Mouse (Mus musculus): Measurements from ENCODE around the gene Sbno1. TPM values are rescaled to one million over a fixed set of nuclear protein-coding genes. Genes with fewer than 3 reads are reported as not detected.

Gene Sbno1
- total and polyA plus RNA-seq, 3 experiments, result 32.4 to 500 (median 38.8) TPM

DNA sequence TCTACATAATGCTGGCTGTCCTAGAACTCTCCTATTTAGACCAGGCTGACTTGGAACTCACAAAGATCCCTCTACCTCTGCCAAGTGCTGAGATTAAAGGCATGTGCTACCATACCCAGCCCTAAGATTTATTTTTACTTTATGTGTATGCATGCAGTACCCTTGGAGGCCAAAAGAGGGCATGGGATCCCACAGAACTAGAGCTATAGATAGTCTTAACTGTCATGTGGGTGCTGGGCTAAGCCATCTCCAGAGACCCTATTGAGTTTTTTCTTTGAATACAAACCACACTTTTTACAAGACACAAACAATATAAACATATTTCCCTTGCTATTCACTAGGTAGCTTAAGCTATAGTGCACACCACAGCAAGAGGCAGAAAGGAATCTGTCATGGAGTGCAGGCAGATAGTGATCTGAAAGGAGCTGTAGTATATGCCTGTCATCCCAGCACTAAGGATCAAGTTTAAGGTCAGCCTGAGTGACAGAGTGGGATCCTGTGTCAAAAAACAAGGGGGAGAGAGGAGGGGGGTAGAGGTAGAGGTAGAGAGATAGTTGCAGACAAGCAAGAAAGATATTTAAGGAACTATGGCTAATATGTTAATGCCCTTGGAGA is 6.7 kb upstream of the Sbno1 start (continued):
- TF ChIP-seq CTCF (IDR thresholded peaks at IDR 0.05 in 2 of 3, conservative IDR thresholded peaks at IDR 0.05 in 1 of 3; ENCODE audit: control insufficient read depth in 1 of 3, insufficient read depth in 1 of 3, low read depth in 2 of 3, low read length in 3 of 3, poor library complexity in 1 of 3, severe bottlenecking in 1 of 3) (peak; percentile 46 to 88 (median 81)), GATA1 (IDR thresholded peaks at IDR 0.05; ENCODE audit: low read depth, low read length) (peak; percentile 8; the same call in 1 of the 2 replicates), RCOR1 (IDR thresholded peaks at IDR 0.05; ENCODE audit: low read depth, low read length) (no peak), POLR2AphosphoS5 (IDR thresholded peaks at IDR 0.05; ENCODE audit: borderline replicate concordance, low read depth, low read length) (no peak), HCFC1 (IDR thresholded peaks at IDR 0.05; ENCODE audit: low read depth, low read length) (no peak), ETS1 (IDR thresholded peaks at IDR 0.05; ENCODE audit: low read depth, low read length) (no peak), ZC3H11A (IDR thresholded peaks at IDR 0.05; ENCODE audit: low read depth, low read length) (peak; percentile 70)

DNA sequence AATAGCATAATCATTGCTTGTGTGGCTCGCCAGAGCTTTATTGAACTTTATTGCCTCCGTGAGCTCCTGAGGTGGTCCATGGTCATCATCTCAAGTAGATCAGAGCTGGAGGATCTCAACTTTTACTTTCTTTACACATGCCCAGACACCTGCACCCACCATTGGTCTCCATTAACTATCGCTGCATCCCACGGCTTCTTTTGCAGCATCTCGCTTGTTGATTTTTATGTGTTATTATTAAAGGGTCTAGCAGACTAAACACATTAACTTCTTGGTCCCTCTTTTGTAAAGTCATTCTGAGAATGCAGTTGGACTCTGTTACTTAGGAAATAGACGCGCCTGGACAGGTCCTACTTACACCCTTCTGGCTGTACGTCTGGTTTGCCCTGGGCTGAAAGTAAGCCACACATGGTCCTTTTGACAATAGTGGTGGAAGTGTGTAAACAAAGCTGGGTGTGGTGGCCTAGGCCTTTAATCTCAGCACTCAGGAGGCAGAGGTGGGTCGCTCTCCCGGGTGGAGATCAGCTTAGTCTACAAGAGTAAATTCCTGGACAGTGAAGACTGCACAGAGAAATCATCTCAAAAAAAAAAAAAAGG is 772 bp upstream of the Sbno1 start:
- Histone ChIP-seq H3K9me3 (replicated peaks; ENCODE audit: insufficient read depth, low read length) (no peaks in the 10 kb centered on the region), H3K4me1 (ENCODE audit: control insufficient read depth in 1 of 2, insufficient read depth in 2 of 2, low read length in 2 of 2) (peaks cover 4 to 9% of the 10 kb centered on the region in 2 experiments), H3K4me3 (ENCODE audit: control insufficient read depth in 1 of 2, insufficient read depth in 1 of 2, low read depth in 2 of 2, low read length in 2 of 2) (peak overlapping the region; percentile 64 to 84), H3K79me2 (ENCODE audit: control insufficient read depth, insufficient read depth, low read length, poor library complexity) (peaks cover 39% of the 10 kb centered on the region), H3K9ac (ENCODE audit: control insufficient read depth, low read depth, low read length, poor library complexity, severe bottlenecking) (peak overlapping the region; percentile 94), H3K27ac (ENCODE audit: control insufficient read depth, low read depth, low read length) (peak overlapping the region; percentile 86), H3K27me3 (ENCODE audit: control insufficient read depth in 1 of 2, insufficient read depth in 2 of 2, low read length in 2 of 2) (no peaks in the 10 kb centered on the region), H3K36me3 (ENCODE audit: control insufficient read depth in 1 of 2, insufficient read depth in 2 of 2, low read length in 2 of 2) (peaks cover 0 to 26% of the 10 kb centered on the region in 2 experiments; a peak in 2 of 4 replicates)
- TF ChIP-seq POLR2AphosphoS2 (IDR thresholded peaks at IDR 0.05; ENCODE audit: low read length), result no peak
- TF ChIP-seq POLR2A (IDR thresholded peaks at IDR 0.05; ENCODE audit: control insufficient read depth in 1 of 2, insufficient read depth in 1 of 2, low read depth in 1 of 2, low read length in 2 of 2, poor library complexity in 1 of 2), result no peak
- TF ChIP-seq E2F4 (IDR thresholded peaks at IDR 0.05; ENCODE audit: borderline replicate concordance, low read depth, low read length), result no peak
- no peak for TF ChIP-seq USF1 (IDR thresholded peaks at IDR 0.05; ENCODE audit: low read depth, low read length)
- TF ChIP-seq POLR2AphosphoS5 (IDR thresholded peaks at IDR 0.05; ENCODE audit: borderline replicate concordance, low read depth, low read length), result no peak
- no peak for TF ChIP-seq ZNF384 (IDR thresholded peaks at IDR 0.05; ENCODE audit: low read depth, low read length)
- TF ChIP-seq ELF1 (IDR thresholded peaks at IDR 0.05; ENCODE audit: low read depth, low read length), result no peak
- TF ChIP-seq UBTF (IDR thresholded peaks at IDR 0.05; ENCODE audit: borderline replicate concordance, insufficient read depth, low read depth, low read length), result no peak
- no peak for TF ChIP-seq BHLHE40 (IDR thresholded peaks at IDR 0.05; ENCODE audit: borderline replicate concordance, low read depth, low read length)
- TF ChIP-seq NELFE (IDR thresholded peaks at IDR 0.05; ENCODE audit: low read depth, low read length), result no peak
- no peak for TF ChIP-seq RCOR1 (IDR thresholded peaks at IDR 0.05; ENCODE audit: low read depth, low read length)
- DNase-seq (ENCODE audit: low read depth, low spot score), result no peak

All from MEL (cell line).